Mouse (Mus musculus): ENCODE measurements at regions not wholly inside any gene's neighbourhood (a gene's known extent, or its start where the extent isn't known, plus 50 kb on each side); places are given as distances from the start of the nearest gene placed in this dataset.
"Not testable (repeated sequence)": the region's sequence is repeated elsewhere in the genome, so short reads cannot be mapped to it uniquely, and the experiment has no call there.

DNA sequence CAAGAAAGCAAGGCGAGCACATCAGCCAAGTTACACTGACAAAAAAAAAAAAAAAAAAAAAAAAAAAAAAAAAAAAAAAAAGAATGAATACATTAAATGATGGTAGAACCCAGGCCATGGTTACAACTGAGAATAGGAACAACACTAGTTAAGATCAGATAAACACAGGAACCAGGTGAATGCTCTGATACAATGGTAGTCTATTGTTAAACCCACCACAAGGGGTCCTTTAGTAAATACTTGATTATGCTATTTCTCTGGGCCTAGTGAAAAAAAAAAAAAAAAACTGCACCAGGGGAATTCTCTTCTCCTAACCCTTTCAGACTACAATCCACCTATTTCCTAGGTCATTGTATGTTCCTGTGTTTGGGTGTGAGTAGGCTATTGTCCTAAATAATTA lies 2289.7 kb downstream of the Cntnap5b start:
- DNase-seq (ENCODE audit: extremely low spot score in 1 of 2, low spot score in 2 of 2), result no peak
- intact Hi-C loops (cut with DNase I), result no loop called here

- intact Hi-C loops (cut with DNase I), result no loop called here
Measured at GRCm38 (mm10) chr1:102105658-102106057, 2333.1 kb downstream of the Cntnap5b start.

GRCm38 (mm10) chr1:102139021-102139420 lies 2366.5 kb downstream of the Cntnap5b start:
- intact Hi-C loops (cut with DNase I), result no loop called here
- no peak for DNase-seq (ENCODE audit: extremely low spot score in 1 of 2, low spot score in 2 of 2)

More at GRCm38 (mm10) chr1:102105658-102106057, 2333.1 kb downstream of the Cntnap5b start:
- no peak for DNase-seq (ENCODE audit: extremely low spot score in 1 of 2, low spot score in 2 of 2)

GRCm38 (mm10) chr1:102146368-102146767 lies 2373.8 kb downstream of the Cntnap5b start:
- intact Hi-C loops (cut with DNase I), result no loop called here

GRCm38 (mm10) chr1:102166649-102167048 lies 2394.1 kb downstream of the Cntnap5b start:
- no peak for DNase-seq (ENCODE audit: extremely low spot score in 1 of 2, low spot score in 2 of 2)
- intact Hi-C loops (cut with DNase I), result no loop called here

More at GRCm38 (mm10) chr1:102146368-102146767, 2373.8 kb downstream of the Cntnap5b start:
- peak in 1 of 2 experiments; percentile 16 for DNase-seq (ENCODE audit: extremely low spot score in 1 of 2, low spot score in 2 of 2)

DNA sequence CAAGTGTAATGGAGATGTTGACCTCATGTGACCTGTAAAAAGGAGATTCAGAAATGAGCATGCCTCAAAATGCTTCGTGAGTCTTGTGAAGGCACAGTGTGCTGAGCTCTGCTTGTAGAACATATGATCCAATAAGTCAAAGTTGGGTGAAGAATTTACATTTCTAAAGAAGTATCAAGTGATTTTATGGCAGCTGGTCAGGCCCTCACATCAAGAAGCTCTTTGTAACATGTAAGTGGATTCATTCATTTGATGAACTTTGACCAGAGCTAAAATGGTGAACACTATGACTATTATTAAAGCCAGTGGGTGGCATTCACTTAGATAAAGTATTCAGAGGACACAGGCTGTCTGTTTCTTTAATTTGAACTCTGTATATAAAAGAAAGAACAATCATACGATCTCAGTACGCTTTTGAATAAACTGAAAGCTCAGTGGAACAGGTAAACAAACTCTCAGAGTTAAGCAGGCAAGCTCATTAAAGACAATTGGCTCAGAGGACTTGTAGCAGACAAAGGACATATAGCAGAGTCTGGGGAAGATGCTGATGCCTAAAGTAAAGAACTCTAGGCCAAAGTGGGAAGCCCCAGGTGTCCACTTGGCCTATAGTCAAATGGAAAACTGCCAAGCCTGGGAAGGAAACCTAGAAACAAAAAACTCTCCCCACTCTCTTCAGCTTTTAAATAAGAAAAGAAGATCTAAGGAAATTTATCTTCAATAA lies 2398.2 kb downstream of the Cntnap5b start:
- no peak for DNase-seq (ENCODE audit: extremely low spot score in 1 of 2, low spot score in 2 of 2)
- intact Hi-C loops (cut with DNase I), result no loop called here

DNA sequence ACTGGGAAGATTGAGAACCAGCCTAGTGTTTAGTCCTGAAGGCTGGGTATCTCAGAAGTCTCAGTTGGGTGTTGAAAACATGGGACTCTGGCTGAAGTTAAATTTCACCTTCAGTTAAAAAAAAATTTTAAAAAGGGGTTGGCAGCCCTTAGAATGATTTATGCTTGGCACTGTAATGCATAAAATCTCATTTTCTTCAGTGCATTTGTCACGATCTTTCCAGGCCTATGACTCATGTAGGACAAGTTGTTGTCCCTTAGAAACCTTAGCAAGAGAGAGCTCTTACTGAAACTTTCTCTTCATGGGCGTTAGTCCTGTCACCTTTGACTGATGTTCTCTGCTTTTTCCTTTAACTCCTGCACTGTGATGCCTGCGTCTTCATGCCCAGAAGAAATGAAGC lies 2413.4 kb downstream of the Cntnap5b start:
- intact Hi-C loops (cut with DNase I), result no loop called here
- no peak for DNase-seq (ENCODE audit: extremely low spot score in 1 of 2, low spot score in 2 of 2)

DNA sequence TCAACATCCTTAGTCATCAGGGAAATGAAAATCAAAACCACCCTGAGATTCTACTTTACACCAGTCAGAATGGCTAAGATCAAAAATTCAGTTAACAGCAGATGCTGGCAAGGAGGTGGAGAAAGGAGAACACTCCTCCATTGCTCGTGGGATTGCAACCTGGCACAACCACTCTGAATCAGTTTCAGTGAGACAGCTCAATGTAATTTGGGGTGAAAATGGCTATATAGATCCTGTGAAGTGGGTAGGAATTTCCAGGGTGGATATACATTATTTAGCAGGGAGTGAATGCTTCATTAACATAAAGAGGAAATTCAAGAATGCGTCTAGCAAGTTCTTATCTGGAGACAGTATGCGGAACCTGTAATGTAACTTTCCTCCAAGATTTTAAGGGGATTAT lies 2462.9 kb downstream of the Cntnap5b start:
- intact Hi-C loops (cut with DNase I), result no loop called here
- no peak for DNase-seq (ENCODE audit: extremely low spot score in 1 of 2, low spot score in 2 of 2)

GRCm38 (mm10) chr1:102263126-102263860 lies 2490.7 kb downstream of the Cntnap5b start:
- intact Hi-C loops (cut with DNase I); DNase-seq (ENCODE audit: extremely low spot score in 1 of 2, low spot score in 2 of 2): not testable (repeated sequence)

DNA sequence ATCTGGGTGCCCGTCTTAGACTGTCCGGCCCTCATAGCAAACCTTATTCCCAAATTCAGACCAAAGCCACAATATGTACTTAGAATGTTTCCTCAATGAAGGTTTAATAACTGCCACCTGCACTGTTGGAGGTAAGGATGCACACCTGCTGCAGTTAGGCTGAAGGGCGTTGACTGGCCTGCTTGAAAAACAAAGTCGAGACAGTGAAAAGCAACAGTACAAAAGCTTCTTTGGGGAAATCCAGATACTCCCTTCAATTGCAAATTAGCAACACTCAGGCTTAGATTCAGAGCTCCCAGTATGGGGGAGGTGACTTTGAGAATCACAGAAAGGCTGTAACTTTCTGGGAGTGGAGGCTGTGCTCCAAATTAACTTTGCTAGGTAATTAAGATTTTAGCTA lies 2491.9 kb downstream of the Cntnap5b start:
- intact Hi-C loops (cut with DNase I), result not testable (repeated sequence)

GRCm38 (mm10) chr1:102274456-102274855 lies 2493.9 kb upstream of the Cdh20 start:
- intact Hi-C loops (cut with DNase I), result no loop called here
- DNase-seq (ENCODE audit: extremely low spot score in 1 of 2, low spot score in 2 of 2), result no peak

More for the DNA sequence above, 2491.9 kb downstream of the Cntnap5b start:
- not testable (repeated sequence) for DNase-seq (ENCODE audit: extremely low spot score in 1 of 2, low spot score in 2 of 2)

GRCm38 (mm10) chr1:102288288-102288687 lies 2480.0 kb upstream of the Cdh20 start:
- DNase-seq (ENCODE audit: extremely low spot score in 1 of 2, low spot score in 2 of 2), result no peak
- intact Hi-C loops (cut with DNase I), result no loop called here

DNA sequence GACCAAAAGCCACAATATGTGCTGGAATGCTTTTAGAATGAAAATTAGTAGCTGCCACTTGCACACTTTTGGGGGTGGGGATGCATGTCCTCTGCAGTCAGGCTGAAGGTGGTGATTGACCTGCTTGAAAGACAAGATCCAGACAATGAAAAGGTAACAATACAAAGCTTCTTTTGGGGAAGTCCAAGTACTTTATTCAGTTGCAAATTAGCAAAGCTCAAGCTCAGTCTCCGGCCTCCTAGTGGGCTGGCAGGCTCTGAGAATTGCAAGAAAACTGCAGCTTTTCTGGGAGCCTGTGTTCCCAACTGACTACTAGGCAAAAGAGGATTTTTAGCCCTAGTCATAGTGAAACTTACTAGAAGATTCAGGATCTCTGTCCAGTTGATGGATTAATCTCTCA lies 2464.8 kb upstream of the Cdh20 start:
- no peak for DNase-seq (ENCODE audit: extremely low spot score in 1 of 2, low spot score in 2 of 2)
- intact Hi-C loops (cut with DNase I), result no loop called here

DNA sequence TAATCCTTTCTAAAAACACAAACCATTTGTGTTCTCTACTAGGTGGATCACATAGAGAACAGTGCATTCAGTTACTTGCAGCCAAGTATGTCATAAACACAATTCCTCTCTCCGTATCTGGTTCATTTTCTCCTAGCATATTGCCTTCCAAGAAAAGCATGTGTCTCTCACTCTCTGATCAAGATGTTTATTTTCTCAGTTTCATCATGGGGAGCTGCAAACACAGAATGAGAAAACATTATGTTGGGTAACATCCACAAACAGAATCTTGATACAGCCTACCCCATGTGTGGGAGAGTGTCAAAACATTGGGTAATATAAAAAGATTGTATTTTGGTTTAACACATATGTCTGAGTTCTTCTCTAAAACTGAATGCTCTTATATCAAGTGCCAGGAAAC lies 2415.2 kb upstream of the Cdh20 start:
- DNase-seq (ENCODE audit: extremely low spot score in 1 of 2, low spot score in 2 of 2), result peak in 1 of 2 experiments; percentile 4
- intact Hi-C loops (cut with DNase I), result no loop called here

DNA sequence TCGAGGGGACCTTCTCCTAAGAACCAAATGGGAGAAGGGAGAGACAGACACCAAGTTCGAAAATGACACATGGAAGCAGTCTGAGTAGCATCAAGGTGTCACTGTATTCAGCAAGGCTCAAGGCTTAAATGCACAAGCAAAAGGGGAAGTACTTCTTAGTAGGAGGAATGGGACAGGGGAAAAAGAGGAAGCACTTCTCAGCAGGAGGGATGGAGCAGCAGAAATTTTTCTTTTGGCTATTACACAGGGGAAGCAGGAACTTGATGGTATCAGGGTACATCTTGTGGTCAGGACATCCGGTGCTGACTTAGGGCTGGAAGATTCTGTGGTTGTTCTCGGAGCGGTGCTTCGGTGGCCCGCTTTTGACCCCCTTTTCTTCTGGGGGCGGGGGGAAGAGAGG lies 2410.4 kb upstream of the Cdh20 start:
- DNase-seq (ENCODE audit: extremely low spot score in 1 of 2, low spot score in 2 of 2); intact Hi-C loops (cut with DNase I): not testable (repeated sequence)

GRCm38 (mm10) chr1:102378613-102379012 lies 2389.7 kb upstream of the Cdh20 start:
- intact Hi-C loops (cut with DNase I), result no loop called here
- DNase-seq (ENCODE audit: extremely low spot score in 1 of 2, low spot score in 2 of 2), result no peak
